Mouse (Mus musculus): ENCODE data around the gene Prorsd1. TPM values are rescaled to one million over a fixed set of nuclear protein-coding genes. Genes with fewer than 3 reads are reported as not detected.
"Not testable (repeated sequence)": the region's sequence is repeated elsewhere in the genome, so short reads cannot be mapped to it uniquely, and the experiment has no call there.

Gene Prorsd1
- polyA plus RNA-seq, 1 experiment from 2014 or later: 21.1 TPM

- no peak for ATAC-seq
- Histone ChIP-seq H3K27me3 (replicated peaks; ENCODE audit: control insufficient read depth, insufficient read depth, low read length) (no peaks in the 10 kb centered on the region), H3K9me3 (ENCODE audit: control insufficient read depth, low read length) (no peaks in the 10 kb centered on the region), H3K4me3 (ENCODE audit: low read length) (peak overlapping the region; percentile 84), H3K4me2 (ENCODE audit: low read depth, low read length) (peak overlapping the region; percentile 54), H3K4me1 (ENCODE audit: control insufficient read depth, insufficient read depth, low read length) (peaks cover 5% of the 10 kb centered on the region; the same call in 1 of the 2 replicates), H3K36me3 (ENCODE audit: control insufficient read depth, insufficient read depth, low read length) (0 out of 2 replicates have a peak, but pooled peaks cover 5% of the 10 kb centered on the region), H3K9ac (ENCODE audit: low read depth, low read length) (peak overlapping the region; percentile 90), H3K27ac (ENCODE audit: low read length) (peak overlapping the region; percentile 70)
- 18% methylated on average over 2 of the region's 2 CpGs for WGBS
Observed at GRCm38 (mm10) chr11:29546762-29547161, 31.9 kb upstream of the Prorsd1 start.

- H3K36me3 ChIP-seq (ENCODE audit: control insufficient read depth, insufficient read depth, low read length); H3K27me3 ChIP-seq (replicated peaks; ENCODE audit: control insufficient read depth, insufficient read depth, low read length); H3K4me1 ChIP-seq (ENCODE audit: control insufficient read depth, insufficient read depth, low read length); ATAC-seq; H3K27ac ChIP-seq (ENCODE audit: low read length); H3K9me3 ChIP-seq (ENCODE audit: control insufficient read depth, low read length): not testable (repeated sequence)
- peak overlapping the region; percentile 90 for H3K9ac ChIP-seq (ENCODE audit: low read depth, low read length)
- WGBS: 92% methylated on average over 2 of the region's 2 CpGs
- H3K4me3 ChIP-seq (ENCODE audit: low read length): peak overlapping the region; percentile 84
- peak overlapping the region; percentile 54 for H3K4me2 ChIP-seq (ENCODE audit: low read depth, low read length)
Observed at GRCm38 (mm10) chr11:29546297-29546696, 31.5 kb upstream of the Prorsd1 start.

GRCm38 (mm10) chr11:29545150-29545752 lies 30.4 kb upstream of the Prorsd1 start:
- not testable (repeated sequence) for H3K36me3 ChIP-seq (ENCODE audit: control insufficient read depth, insufficient read depth, low read length); H3K4me2 ChIP-seq (ENCODE audit: low read depth, low read length)

GRCm38 (mm10) chr11:29544225-29544945 lies 29.6 kb upstream of the Prorsd1 start:
- Histone ChIP-seq H3K27me3 (replicated peaks; ENCODE audit: control insufficient read depth, insufficient read depth, low read length) (no peaks in the 10 kb centered on the region), H3K4me3 (ENCODE audit: low read length) (no peak overlapping the region), H3K36me3 (ENCODE audit: control insufficient read depth, insufficient read depth, low read length) (0 out of 2 replicates have a peak, but pooled peaks cover 5% of the 10 kb centered on the region), H3K9me3 (ENCODE audit: control insufficient read depth, low read length) (no peaks in the 10 kb centered on the region), H3K4me1 (ENCODE audit: control insufficient read depth, insufficient read depth, low read length) (peaks cover 5% of the 10 kb centered on the region; the same call in 1 of the 2 replicates), H3K4me2 (ENCODE audit: low read depth, low read length) (no peak overlapping the region), H3K9ac (ENCODE audit: low read depth, low read length) (no peak overlapping the region), H3K27ac (ENCODE audit: low read length) (no peak overlapping the region)
- no peak for ATAC-seq
- WGBS: 84% methylated on average over 3 of the region's 3 CpGs

More at GRCm38 (mm10) chr11:29545150-29545752, 30.4 kb upstream of the Prorsd1 start:
- WGBS: 83% methylated on average over 4 of the region's 4 CpGs
- not testable (repeated sequence) for H3K27ac ChIP-seq (ENCODE audit: low read length); H3K9ac ChIP-seq (ENCODE audit: low read depth, low read length); H3K27me3 ChIP-seq (replicated peaks; ENCODE audit: control insufficient read depth, insufficient read depth, low read length); H3K4me1 ChIP-seq (ENCODE audit: control insufficient read depth, insufficient read depth, low read length); ATAC-seq; H3K4me3 ChIP-seq (ENCODE audit: low read length); H3K9me3 ChIP-seq (ENCODE audit: control insufficient read depth, low read length)

GRCm38 (mm10) chr11:29538201-29538600 lies 23.4 kb upstream of the Prorsd1 start:
- no peak overlapping the region for H3K27ac ChIP-seq (ENCODE audit: low read length)
- H3K4me1 ChIP-seq (ENCODE audit: control insufficient read depth, insufficient read depth, low read length): no peaks in the 10 kb centered on the region
- no peaks in the 10 kb centered on the region; the same call in none of the 2 replicates for H3K36me3 ChIP-seq (ENCODE audit: control insufficient read depth, insufficient read depth, low read length)
- ATAC-seq: no peak
- 97% methylated on average over 1 of the region's 1 CpGs for WGBS
- H3K9ac ChIP-seq (ENCODE audit: low read depth, low read length): no peak overlapping the region
- H3K9me3 ChIP-seq (ENCODE audit: control insufficient read depth, low read length): no peaks in the 10 kb centered on the region
- no peaks in the 10 kb centered on the region for H3K27me3 ChIP-seq (replicated peaks; ENCODE audit: control insufficient read depth, insufficient read depth, low read length)
- H3K4me3 ChIP-seq (ENCODE audit: low read length): no peak overlapping the region
- no peak overlapping the region for H3K4me2 ChIP-seq (ENCODE audit: low read depth, low read length)

- Histone ChIP-seq H3K36me3 (ENCODE audit: control insufficient read depth, insufficient read depth, low read length) (no peaks in the 10 kb centered on the region), H3K4me1 (ENCODE audit: control insufficient read depth, insufficient read depth, low read length) (peaks cover 6% of the 10 kb centered on the region), H3K9me3 (ENCODE audit: control insufficient read depth, low read length) (no peaks in the 10 kb centered on the region), H3K4me3 (ENCODE audit: low read length) (peak within 1 kb of the TSS; percentile 79), H3K27me3 (replicated peaks; ENCODE audit: control insufficient read depth, insufficient read depth, low read length) (no peaks in the 10 kb centered on the region), H3K9ac (ENCODE audit: low read depth, low read length) (peak within 1 kb of the TSS; percentile 82), H3K4me2 (ENCODE audit: low read depth, low read length) (peak within 1 kb of the TSS; percentile 65), H3K27ac (ENCODE audit: low read length) (peak within 1 kb of the TSS; percentile 85)
- ATAC-seq: peak; percentile 99
- 2% methylated on average over 47 of the region's 47 CpGs for WGBS
Observed at GRCm38 (mm10) chr11:29525988-29526794, 11.4 kb upstream of the Prorsd1 start, which contains the start of gene Mtif2. Mtif2 (plus strand) TSS chr11:29526408.

- H3K9ac ChIP-seq (ENCODE audit: low read depth, low read length): peak overlapping the region; percentile 75
- H3K27ac ChIP-seq (ENCODE audit: low read length): peak overlapping the region; percentile 78
- H3K4me2 ChIP-seq (ENCODE audit: low read depth, low read length): peak overlapping the region; percentile 62
- H3K27me3 ChIP-seq (replicated peaks; ENCODE audit: control insufficient read depth, insufficient read depth, low read length): no peaks in the 10 kb centered on the region
- no peaks in the 10 kb centered on the region for H3K36me3 ChIP-seq (ENCODE audit: control insufficient read depth, insufficient read depth, low read length)
- no peaks in the 10 kb centered on the region for H3K9me3 ChIP-seq (ENCODE audit: control insufficient read depth, low read length)
- peaks cover 4% of the 10 kb centered on the region; the same call in 1 of the 2 replicates for H3K4me1 ChIP-seq (ENCODE audit: control insufficient read depth, insufficient read depth, low read length)
- WGBS: 18% methylated on average over 10 of the region's 10 CpGs
- peak; percentile 4; the same call in 1 of the 2 replicates for ATAC-seq
- peak overlapping the region; percentile 74 for H3K4me3 ChIP-seq (ENCODE audit: low read length)
Observed at GRCm38 (mm10) chr11:29514325-29514681, 530 bp downstream of the Prorsd1 start.

- Histone ChIP-seq H3K27me3 (replicated peaks; ENCODE audit: control insufficient read depth, insufficient read depth, low read length) (no peaks in the 10 kb centered on the region), H3K4me2 (ENCODE audit: low read depth, low read length) (no peak overlapping the region), H3K9me3 (ENCODE audit: control insufficient read depth, low read length) (no peaks in the 10 kb centered on the region), H3K4me1 (ENCODE audit: control insufficient read depth, insufficient read depth, low read length) (peaks cover 4% of the 10 kb centered on the region; the same call in 1 of the 2 replicates), H3K9ac (ENCODE audit: low read depth, low read length) (no peak overlapping the region), H3K4me3 (ENCODE audit: low read length) (no peak overlapping the region), H3K36me3 (ENCODE audit: control insufficient read depth, insufficient read depth, low read length) (no peaks in the 10 kb centered on the region), H3K27ac (ENCODE audit: low read length) (no peak overlapping the region)
- no peak for ATAC-seq
- WGBS: 92% methylated on average over 4 of the region's 4 CpGs
Observed at GRCm38 (mm10) chr11:29512818-29513535, 1.9 kb downstream of the Prorsd1 start.
